Mouse (Mus musculus) cerebellum, postnatal 14 days (tissue): Measurements from ENCODE around the gene Slc6a12.

Experiments
- DNase-seq, 2 experiments: peaks; one replicate each; pipeline ENCODE4 v3.0.0; 2021; ENCODE audit warnings: mixed read lengths in 2 of 2

Slc6a12 gene

DNA sequence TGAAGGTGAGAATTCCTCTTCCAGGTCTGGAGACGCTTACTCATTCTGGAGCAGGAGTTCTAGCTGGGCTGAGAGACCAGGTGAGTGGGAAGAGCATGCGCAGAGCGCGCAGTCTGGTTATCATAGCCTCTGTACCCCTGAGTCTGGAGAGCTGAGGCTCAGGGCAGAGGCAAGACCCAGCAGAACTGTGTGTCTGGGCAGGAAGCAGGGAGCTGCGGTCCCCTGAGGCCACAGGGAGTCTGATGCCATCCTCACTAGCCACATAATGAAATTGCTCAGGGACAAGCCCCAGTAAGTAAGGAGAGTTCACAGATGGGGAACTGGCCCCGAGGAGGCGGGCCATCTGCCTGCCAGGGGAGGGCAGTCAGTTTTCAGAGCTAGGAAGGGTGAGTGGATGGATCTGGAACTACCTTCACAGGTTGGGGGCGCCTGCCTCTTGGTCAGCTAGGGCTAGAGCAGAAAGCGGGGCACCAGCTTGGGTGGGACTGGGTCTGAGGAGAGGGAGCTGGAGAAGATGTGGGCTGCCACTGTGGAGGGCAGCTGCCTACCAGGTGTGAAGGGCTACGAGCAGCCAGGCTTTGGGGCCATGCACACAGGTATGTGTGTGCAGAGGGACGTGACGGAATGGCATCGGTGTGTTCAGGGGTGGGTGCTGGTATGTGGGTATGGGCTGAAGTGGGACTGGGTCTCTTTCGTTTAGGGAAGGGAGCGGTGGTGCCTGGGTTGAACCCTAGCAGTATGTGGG is at the start of gene Slc6a12:
TSS of gene Slc6a12 (plus strand) at position 51 of the 745 bp plus-strand sequence.
- DNase-seq: no peak

DNA sequence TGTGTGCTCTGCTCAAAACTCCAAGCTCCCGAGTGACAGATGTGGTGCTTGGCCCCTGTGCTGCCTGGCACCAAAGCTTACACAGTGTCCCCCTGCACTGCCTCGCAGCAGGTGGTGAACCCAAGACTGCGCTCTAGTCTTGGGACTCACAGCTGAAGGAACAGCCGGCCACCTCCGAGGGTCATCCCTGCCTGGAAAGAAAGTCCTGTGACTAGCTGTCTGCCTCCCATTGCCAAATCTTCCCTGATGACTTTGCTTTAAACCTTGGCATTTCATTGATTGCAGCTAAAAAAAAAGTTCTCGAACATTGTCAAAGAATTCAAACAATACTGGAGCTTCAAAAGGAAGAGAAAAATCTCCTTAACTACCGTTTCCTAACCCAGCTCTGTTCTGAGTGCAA is 43.6 kb upstream of the Slc6a12 start:
- no peak for DNase-seq

DNA sequence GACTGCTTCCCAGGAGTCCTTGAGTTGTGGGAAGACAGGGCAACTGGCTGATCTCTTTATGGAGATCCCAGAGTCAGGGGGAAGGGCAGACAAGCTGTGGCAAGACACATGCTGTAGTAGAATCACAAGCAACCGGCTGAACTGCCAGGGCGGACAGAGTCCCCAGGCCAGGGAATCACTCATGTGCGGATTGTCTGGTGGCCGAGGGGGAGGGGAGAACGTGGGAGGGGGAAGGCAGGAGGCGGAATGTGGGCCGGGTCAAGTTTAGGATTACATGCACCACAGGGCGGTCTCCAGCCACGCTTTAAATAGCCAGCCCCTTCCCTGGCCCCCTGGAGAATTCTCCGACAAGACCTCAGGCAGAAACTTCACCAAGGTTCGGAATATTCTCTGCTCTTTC is 42.9 kb upstream of the Slc6a12 start, which contains the start of gene Slc6a13:
TSS of gene Slc6a13 (plus strand) at position 274 of the 400 bp plus-strand sequence.
- peak in 1 of 2 experiments; percentile 11 for DNase-seq

DNA sequence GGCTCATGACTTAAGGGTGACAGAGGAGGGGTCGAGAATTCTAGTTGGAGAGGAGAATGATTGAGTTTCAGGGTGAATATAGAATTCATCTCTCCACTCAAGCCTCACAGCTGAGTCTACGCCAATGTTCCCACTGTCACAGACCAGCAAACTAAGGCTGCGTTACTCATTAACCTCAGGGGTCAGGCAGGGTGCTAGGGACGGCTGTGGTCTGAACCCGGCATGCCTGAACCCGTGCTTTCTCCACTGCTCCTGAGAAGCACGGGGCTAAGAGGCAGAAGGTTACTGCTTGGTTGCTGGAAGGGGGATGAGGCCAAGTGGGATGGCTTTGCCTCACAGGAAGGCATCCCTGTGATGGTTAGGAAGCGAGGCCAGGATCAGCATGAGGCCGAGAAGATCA is 42.4 kb upstream of the Slc6a12 start:
- no peak for DNase-seq

DNA sequence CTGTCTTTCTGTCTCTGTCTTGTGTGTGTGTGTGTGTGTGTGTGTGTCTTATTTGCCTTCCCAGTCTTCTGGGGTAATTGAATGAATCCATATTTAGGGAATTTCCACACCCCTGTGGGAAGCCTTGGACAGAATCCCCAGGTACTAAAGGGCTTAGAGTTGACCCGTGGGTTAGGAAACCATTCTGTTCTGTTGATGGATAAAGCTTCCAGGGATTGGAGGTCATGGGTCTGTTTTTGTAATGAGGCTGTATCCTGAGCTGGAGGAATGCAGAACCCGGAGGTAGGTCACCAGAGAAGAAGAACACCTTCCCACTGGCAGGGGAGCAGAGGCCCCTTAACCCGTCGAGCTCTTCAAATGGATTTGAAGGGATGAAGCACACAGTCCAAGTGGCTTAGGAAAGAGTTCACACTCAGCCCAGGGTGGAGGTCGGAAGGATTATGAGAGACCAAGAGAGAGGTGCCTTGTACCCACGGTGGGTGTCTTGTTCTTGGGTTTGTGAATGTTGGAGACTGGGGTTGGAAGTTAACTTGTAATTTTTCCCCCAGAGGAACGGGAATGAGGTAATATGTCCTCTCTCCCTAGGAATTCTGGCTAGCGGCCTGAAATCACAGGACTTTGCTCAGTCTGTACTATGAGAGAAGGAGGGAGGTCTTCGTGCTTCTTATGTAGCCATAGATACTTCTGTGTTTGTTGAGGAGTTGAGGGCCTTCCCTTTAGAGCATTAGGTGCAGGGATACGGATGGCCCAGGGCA is 39.2 kb upstream of the Slc6a12 start:
- no peak for DNase-seq

DNA sequence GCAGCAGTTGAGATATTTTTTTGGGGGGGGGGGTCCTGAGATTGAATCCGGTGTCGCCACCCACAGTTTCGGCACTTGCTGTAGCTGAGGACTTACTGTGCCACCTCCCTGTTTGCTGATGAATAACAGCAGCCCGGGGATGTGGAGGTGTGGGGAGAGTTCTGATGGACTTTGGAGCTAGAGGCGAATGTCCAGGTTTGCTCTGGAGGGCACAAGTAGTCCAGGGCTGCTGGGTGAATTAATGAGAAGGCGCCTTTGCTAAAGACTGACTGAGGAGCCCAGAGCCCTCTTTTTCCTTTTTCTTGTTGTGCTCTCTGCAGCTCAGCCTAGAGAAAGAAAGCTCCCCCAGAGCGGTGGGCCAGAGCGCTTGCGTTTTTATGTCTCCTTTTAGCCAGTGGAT is 38.2 kb upstream of the Slc6a12 start:
- no peak for DNase-seq

DNA sequence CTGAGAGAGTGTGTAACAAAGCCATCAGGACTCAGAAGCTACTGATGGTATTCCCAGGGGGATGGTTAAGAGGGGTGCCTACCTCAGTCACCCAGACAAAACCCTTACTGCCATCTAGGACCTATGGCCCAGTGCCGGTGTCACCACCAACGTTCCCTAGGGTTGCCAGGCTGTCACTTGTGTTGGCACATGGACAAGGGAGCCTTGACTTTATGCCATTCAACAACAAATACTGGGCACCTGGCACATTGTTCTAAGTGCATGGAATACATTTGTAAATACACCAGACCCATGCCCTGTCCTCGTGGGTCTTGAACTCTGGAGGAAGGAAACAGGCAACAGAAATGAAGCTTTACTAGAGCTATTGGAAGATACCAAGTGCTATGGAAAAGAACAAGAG is 37.3 kb upstream of the Slc6a12 start:
- DNase-seq: no peak

DNA sequence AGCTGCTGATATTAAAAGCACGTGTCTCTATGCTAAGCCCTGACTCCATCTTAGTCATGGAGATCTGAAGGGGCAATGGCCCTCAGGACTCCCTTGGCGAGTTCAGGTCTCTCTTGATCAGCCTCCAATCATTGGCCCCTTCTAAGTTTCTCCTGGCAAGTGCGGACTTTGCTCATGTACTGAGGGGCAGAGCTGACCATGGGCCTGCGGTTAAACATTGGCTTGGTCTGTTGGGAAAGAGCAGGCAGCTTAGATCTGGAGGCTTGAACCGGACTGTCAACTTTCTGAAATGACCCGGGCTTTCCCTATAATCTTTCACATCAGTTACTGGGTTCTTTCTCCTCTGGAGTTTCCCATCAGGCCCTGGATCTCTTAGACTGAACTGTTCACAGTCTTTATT is 31.9 kb upstream of the Slc6a12 start:
- no peak for DNase-seq

DNA sequence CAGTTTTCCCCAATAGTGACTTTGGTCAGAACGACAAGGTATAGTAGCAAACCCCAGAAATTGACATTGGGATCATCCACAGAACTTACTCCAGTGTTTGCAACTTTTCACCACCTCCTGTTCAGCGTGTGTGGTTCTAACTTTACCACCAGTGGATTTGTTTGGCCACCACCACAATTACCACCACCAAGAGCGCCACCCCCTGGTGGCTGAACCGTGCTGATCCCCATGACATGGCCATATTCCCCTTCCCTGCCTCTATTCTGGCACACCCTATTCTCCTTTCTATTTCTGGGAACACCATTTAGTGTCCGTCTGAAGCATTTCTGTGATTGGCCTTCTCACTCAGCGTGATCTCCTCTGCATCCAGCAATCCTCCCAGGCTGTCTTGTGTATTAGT is 23.8 kb upstream of the Slc6a12 start:
- no peak for DNase-seq

DNA sequence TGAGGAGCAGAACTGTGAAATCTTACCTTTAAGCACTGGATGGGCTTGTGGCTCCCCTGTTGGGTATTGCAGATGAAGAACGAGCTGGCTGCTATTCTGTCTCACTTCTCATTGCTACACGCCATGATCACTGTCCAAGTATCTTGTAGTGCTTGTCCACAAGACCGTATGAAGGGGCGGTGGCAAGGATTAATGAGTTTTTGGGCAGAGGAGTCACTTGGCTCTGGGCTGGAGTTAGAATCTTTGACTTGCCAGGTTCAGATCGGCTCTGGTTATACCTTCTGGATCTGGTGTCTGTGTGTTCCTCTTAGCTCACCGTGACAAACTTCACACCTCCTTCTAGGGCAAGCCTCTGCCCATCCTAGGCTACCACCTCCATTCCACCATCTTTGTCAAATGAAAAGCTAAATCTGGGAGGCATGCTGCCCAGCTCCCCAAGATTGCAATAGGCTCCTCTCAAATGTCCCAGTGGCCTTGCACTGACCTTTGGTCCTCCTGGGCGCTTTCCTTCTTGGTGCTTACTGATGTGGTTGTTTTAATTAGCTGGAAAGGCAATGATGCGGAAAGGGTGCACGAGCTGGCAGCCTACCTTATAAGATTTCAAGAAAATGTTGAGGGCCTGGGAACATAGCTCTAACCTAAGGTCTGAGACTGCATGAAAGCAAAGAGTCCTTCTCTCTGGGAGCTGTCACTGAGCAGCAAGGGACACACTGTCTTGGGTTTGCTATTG is 20.3 kb upstream of the Slc6a12 start:
- DNase-seq: no peak

DNA sequence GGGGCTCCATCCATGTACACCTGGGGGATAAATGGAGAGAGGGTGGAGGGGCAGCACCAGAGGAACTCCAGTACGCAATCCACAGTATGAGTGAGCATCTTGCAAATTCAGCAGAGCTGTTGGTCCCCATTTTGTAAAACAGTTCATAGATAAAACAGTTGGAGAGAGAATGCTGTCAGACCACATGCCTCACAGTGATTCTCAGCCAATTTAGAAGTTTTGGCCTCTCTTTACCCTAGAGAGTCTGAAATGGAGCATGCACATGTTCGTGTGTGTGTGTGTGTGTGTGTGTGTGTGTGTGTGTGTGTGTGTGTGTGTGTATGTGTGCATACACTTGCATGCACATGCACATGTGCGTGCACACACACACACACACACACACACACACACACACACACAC is 17.6 kb upstream of the Slc6a12 start:
- DNase-seq: no peak

DNA sequence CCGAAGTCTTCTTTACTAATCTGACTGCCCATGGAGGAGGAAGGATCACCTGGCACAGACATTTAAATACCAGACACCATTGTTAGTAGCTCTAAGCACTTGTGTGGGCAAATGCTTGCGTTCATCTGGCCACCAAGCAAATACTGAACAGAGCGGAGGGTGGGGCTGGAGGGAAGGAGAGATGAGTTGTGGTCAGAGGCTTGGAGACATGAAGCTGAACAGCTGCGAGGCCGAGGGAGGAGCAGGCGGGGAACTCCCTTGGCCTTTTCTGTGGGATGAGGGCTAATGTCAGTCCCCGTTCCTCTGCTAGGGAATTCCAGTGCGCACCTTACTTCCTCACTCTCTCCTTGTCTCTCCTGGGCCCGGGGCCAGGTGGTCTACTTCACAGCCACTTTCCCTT is 17.1 kb upstream of the Slc6a12 start:
- no peak for DNase-seq

DNA sequence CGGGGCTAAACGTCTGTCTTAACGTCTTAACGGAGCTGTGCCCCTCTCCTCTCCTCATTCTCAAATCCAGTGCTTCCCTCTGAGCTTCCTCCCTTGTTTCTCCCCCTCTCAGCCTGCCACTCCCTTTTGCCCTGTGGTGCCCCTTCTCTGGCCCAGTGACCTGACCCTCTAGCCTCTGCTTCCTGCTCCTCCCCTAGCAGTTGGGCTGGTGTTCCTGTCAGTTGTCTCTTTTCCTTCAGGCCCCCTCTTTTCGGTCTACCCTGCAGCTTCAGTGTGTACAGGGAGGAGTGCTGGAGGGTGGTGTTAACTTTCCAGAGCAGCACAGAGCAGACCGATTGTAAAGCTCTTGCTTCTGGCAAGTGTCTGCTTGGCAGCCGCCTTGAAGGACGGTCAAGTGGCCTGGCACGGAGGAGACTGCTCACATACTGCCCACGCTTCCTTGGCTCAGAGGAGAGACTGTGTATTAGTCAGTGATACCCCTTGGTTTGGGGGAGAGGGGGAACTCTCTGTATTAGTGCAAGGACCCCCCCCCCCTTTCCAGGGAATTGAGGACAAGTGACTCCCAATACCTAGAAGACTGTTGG is 16.3 kb upstream of the Slc6a12 start:
- peak; percentile 47 to 58 for DNase-seq

DNA sequence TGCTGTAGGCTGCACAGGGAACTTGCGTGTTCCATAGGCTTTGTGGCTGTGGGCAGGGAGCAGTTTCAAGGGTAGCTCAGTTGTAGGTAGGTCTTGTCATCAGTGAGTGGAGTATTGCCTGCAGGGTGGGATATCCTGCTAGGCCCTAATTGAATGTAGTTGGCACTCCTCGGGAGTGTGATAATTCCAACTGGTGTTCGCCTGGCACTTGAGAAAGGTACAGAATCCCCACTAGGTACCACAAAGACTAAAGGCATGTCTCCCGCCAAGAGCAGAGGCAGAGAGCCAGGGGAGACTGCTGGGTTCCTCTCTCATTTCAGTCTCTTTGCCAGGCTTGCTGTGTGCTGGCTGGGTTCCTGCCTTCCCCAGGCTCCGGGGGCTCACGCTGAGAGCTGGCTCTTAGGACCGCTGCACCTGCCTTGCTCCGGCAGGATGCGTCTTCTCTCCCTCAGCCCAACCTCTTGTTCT is 14.4 kb upstream of the Slc6a12 start:
- DNase-seq: peak; percentile 81 to 97

DNA sequence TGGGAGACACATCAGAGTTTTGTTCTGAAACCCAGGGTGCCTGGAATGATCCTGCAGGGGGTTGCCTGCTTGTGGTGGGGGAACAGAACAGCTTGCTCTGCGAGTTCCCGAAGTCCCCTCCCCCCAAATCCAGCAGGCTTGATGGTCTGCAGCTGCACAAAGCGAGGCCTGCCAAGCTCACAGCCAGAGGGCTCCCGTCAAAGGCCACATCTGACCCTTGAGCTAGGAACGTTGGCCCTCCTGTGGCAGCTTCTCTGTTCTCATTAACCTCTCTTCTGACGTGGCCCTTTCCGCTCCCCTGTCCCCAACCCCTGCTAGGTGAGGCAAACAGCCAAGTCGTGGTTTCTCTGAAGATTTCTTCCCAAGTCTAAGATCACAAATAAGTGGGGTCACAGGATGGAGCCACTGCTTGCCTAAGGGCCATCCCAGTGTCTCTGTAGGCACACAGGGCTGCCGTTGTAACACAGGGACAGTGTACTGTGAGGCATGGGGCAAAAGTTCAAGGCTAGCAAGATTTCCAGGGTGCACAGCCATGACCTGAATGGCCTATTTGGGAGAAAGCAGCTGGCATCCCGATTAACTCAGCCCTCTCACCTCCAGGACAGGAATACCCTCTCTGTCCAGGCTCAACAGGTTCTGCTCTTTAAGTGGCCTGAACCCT is 12.9 kb upstream of the Slc6a12 start:
- no peak for DNase-seq

DNA sequence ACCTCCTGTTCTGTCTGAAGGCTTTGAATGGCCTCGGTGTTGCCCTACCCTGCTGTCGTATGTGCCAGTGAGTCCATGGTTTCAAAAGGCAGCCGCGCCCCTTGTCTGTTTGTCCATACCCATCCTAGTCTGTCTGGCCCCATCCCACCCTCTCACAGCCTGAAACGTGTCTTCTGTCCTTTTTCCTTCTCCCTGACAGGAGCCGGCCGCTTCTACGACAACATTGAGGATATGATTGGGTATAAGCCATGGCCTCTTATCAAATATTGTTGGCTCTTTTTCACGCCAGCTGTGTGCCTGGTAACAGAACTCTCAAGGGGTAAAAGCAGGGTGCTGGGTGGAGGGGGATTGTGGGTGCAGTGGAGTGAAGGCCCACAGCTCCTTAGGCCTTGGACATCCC is 7.0 kb upstream of the Slc6a12 start:
- DNase-seq: no peak

DNA sequence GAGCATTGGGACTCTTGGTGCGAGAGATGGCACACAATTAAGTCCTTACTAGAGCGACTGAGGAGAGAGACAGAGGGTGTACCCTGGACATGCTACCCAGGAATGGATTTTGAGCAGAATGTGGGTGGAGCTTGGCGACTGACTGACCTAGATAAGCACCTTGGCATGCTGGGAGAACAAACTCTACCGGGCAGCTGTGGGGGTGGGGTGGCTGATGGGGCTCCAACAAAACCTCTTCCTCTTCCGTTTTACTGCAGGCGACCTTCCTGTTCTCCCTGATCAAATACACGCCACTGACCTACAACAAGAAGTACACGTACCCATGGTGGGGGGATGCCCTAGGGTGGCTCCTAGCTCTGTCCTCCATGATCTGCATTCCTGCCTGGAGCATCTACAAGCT is 6.3 kb upstream of the Slc6a12 start:
- no peak for DNase-seq

DNA sequence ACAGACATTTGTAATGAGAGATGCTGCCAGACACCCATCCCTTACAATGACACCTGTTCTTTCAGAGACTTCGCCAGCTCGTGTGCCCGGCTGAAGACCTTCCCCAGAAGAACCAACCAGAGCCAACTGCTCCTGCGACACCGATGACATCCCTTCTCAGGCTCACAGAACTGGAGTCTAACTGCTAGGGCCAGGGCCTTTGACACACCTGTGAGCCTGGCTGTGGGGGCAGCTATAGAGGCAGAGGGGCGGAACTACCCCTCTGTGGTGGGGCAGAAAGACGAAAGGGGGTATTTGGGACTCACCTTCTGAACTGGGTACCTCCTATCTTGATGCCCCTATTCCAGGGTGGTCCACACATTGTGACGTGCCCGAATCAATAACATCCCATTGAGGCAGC is 5.6 kb upstream of the Slc6a12 start:
- no peak for DNase-seq

DNA sequence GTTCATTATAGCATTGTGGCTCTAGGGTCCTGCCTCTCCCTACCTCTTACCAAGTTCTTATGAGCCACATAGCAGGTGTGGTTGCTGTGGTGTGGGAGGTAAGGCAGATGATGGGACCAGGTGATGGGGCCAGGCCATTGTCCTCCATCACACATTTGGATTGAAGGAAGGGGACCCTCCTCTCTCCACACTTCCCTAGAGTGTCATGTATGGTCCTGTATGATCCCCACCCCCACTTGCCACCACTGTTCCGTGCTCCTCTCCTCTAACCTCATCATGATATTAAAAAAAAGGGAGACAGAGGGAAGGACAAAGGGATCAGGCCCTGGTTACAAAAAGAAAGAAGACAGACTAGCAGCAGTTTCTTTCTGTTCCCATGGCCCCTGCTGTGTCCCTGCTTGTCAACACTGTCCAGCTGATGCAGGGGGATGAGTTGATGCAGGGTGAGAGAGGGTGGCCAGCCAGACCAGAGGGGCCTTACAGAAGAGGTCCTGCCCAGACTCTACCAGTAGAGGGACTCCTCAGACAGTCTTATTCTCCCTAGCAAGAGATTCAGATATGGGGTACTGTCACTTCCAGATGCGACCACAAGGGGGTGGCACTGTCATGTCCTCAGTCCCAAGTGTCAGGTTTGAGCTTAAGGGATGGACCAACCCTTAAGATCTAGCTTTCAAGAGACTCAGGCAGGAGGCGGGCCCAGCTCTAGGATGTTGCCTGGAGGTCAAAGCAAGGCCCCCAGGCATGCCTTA is 4.9 kb upstream of the Slc6a12 start:
- peak; percentile 87 to 93 for DNase-seq

DNA sequence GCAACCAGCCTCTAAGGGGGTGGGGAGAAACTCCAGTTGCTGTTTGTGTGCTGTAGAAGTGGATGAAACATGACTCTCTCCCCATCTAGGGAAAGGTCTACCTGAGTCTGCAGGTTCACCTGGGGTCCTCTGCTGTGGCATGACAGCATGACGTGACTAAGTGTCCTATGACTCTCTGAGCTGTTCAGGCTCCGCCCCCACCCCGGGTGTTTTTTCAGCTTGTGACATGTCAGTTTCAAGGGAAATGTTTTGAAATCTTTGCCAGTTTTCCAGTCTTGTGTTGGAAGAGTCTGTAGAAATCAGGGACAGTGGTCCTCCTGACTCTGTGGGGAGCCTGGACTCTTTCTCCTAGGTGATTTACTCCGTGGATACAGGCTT is 4.4 kb upstream of the Slc6a12 start:
- DNase-seq: no peak

DNA sequence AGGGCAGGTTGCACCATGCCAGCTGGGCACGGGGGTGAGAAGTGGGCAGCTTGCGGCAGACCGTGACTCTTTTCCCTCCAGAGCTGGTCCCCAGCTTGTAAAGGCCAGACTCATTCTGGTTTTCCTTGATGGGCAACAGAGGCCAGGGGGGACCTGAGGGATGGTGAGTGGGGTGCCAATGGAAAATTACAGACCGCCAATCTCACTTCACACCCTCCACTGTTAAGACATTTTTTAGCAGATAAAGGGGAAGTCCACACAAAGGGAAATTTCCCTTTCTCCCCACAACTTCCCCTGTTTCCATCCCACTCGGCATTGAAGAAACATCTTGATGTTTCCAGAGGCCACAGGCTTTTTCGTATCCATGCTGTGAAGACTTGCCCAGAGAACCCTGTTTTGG is 1.2 kb upstream of the Slc6a12 start:
- DNase-seq: no peak

DNA sequence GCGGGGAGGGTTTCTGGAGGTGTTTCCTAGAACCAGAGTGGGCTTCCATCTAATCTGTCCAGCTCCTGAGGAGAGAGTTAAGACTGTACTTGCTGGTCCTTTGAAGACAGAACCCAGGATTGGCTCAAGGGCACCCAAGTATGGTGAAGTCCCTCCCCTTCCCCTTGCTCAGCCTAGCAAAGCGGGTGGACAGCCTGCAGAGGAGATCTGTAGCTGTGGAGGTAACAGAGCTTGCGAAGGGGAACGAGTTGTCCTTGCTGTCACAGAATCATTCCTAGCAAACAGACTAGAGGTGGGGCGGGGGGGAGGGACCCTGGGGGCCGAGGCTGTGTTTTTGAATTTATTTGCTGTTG is 871 bp downstream of the Slc6a12 start:
- no peak for DNase-seq
